Mouse (Mus musculus): ENCODE measurements around the gene Ccdc181. TPM values are rescaled to one million over a fixed set of nuclear protein-coding genes. Genes with fewer than 3 reads are reported as not detected.

The Ccdc181 gene
- total and polyA plus RNA-seq, 3 experiments, result 8.8 to 12.1 (median 10.6) TPM

DNA sequence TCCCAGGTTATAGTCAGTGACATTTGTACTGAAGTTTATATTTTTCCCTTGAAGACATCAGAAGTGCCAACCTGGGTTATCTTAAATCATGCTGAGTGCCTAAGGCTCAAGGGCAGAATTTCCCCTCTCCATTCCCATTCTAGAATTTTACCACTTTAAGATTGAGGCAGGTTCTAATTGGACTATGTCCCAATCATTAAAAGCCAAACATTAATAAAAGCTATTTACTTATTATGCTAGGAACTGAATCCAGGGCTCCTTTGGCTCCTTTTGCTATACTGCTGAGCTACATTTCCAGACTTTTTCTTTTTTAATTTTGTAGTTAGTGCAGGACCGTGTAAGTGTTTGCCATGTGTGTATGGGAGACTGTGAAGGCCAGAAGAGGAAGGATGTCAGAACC lies 23.9 kb upstream of the Ccdc181 start:
- no peak overlapping the region for H3K4me3 ChIP-seq (replicated peaks in 1 of 3; ENCODE audit: low read depth in 2 of 3, low read length in 2 of 3, poor library complexity in 1 of 3)

DNA sequence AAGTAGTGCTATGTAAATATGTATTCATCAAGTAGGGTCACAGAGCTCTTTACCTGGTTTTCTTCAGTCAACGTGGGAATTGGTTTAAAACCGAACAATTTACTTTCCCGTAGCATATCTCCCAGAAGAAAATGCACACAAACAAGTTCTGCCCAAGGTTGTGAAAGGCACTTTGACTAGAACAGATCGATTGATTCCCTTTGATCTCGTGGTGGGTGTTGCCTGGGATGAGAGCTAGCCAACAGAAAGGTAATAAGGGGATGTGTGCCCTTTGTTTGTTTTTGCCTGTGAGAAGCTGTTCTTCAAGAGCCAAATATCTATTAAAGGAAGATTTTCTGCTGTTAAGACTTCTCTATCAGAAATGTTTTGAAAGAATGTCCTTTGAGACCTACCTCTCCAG lies 22.8 kb upstream of the Ccdc181 start:
- dilution Hi-C loops (cut with MboI; ENCODE audit: extremely low pct_ligation_motif_present, extremely low pct_unique_long_range_greater_than_20kb, low sequenced_read_pairs), result no loop called here
- no peak for DNase-seq (ENCODE audit: extremely low read depth)
- Histone ChIP-seq H3K9me3 (replicated peaks; ENCODE audit: low read length) (no peaks in the 10 kb centered on the region), H3K36me3 (replicated peaks in 1 of 2; ENCODE audit: control insufficient read depth in 1 of 2, insufficient read depth in 1 of 2, low read length in 1 of 2) (peaks cover 9 to 32% of the 10 kb centered on the region in 2 experiments), H3K4me2 (ENCODE audit: insufficient read depth, low read depth, poor library complexity, severe bottlenecking) (no peak overlapping the region), H3K4me3 (replicated peaks in 1 of 3; ENCODE audit: low read depth in 2 of 3, low read length in 2 of 3, poor library complexity in 1 of 3) (no peak overlapping the region), H3K27ac (ENCODE audit: insufficient read depth, low read depth) (no peak overlapping the region), H3K4me1 (ENCODE audit: control insufficient read depth in 1 of 2, insufficient read depth in 2 of 2) (peaks cover 5 to 27% of the 10 kb centered on the region in 2 experiments), H3K9ac (ENCODE audit: insufficient read depth, low read depth) (no peak overlapping the region), H3K79me2 (replicated peaks; ENCODE audit: control insufficient read depth, extremely low read depth, insufficient read depth, poor library complexity, severe bottlenecking) (peaks cover 45% of the 10 kb centered on the region), H3K27me3 (replicated peaks) (no peaks in the 10 kb centered on the region)
- in situ Hi-C loops (cut with MboI; ENCODE audit: low pct_ligation_motif_present, low pct_unique_long_range_greater_than_20kb, low sequenced_read_pairs), result no loop called here
- TF ChIP-seq MAX (IDR thresholded peaks at IDR 0.05; ENCODE audit: low read length), result no peak
- TF ChIP-seq POLR2AphosphoS2 (IDR thresholded peaks at IDR 0.05; ENCODE audit: low read depth, low read length), result no peak
- TF ChIP-seq UBTF (IDR thresholded peaks at IDR 0.05; ENCODE audit: low read depth, low read length), result no peak
- no peak for TF ChIP-seq ZMIZ1 (IDR thresholded peaks at IDR 0.05; ENCODE audit: low read depth, low read length)
- TF ChIP-seq MYC (IDR thresholded peaks at IDR 0.05; ENCODE audit: low read depth, low read length), result no peak
- no peak for TF ChIP-seq NELFE (IDR thresholded peaks at IDR 0.05; ENCODE audit: low read depth, low read length)

More for the DNA sequence above, 23.9 kb upstream of the Ccdc181 start:
- DNase-seq (ENCODE audit: extremely low read depth), result no peak
- dilution Hi-C loops (cut with MboI; ENCODE audit: extremely low pct_ligation_motif_present, extremely low pct_unique_long_range_greater_than_20kb, low sequenced_read_pairs) (no loop called here), in situ Hi-C loops (cut with MboI; ENCODE audit: low pct_ligation_motif_present, low pct_unique_long_range_greater_than_20kb, low sequenced_read_pairs) (no loop called here)
- peak overlapping the region; percentile 60; the same call in 1 of the 2 replicates for H3K4me2 ChIP-seq (ENCODE audit: insufficient read depth, low read depth, poor library complexity, severe bottlenecking)
- H3K27me3 ChIP-seq (replicated peaks), result no peaks in the 10 kb centered on the region
- H3K79me2 ChIP-seq (replicated peaks; ENCODE audit: control insufficient read depth, extremely low read depth, insufficient read depth, poor library complexity, severe bottlenecking), result peaks cover 45% of the 10 kb centered on the region
- no peak overlapping the region for H3K9ac ChIP-seq (ENCODE audit: insufficient read depth, low read depth)
- H3K9me3 ChIP-seq (replicated peaks; ENCODE audit: low read length), result no peaks in the 10 kb centered on the region
- TF ChIP-seq JUND (conservative IDR thresholded peaks at IDR 0.05; ENCODE audit: low read depth, low read length) (no peak), MXI1 (IDR thresholded peaks at IDR 0.05; ENCODE audit: low read depth, low read length) (no peak), SIN3A (IDR thresholded peaks at IDR 0.05; ENCODE audit: low read length) (no peak), ZC3H11A (IDR thresholded peaks at IDR 0.05; ENCODE audit: low read depth, low read length) (no peak), EP300 (IDR thresholded peaks at IDR 0.05; ENCODE audit: low read length) (no peak), RAD21 (IDR thresholded peaks at IDR 0.05; ENCODE audit: low read depth, low read length) (no peak), NRF1 (IDR thresholded peaks at IDR 0.05; ENCODE audit: low read depth, low read length) (no peak), CHD1 (IDR thresholded peaks at IDR 0.05; ENCODE audit: low read depth, low read length) (no peak), KAT2A (IDR thresholded peaks at IDR 0.05; ENCODE audit: insufficient replicate concordance, low read length) (no peak), MAX (IDR thresholded peaks at IDR 0.05; ENCODE audit: low read length) (no peak), CHD2 (IDR thresholded peaks at IDR 0.05; ENCODE audit: low read length) (no peak), ELF1 (IDR thresholded peaks at IDR 0.05; ENCODE audit: low read depth, low read length) (no peak), POLR2AphosphoS2 (IDR thresholded peaks at IDR 0.05; ENCODE audit: low read depth, low read length) (no peak), SMC3 (IDR thresholded peaks at IDR 0.05; ENCODE audit: low read depth, low read length) (no peak), GABPA (IDR thresholded peaks at IDR 0.05; ENCODE audit: insufficient replicate concordance, low read depth, low read length) (no peak), JUN (IDR thresholded peaks at IDR 0.05; ENCODE audit: insufficient read depth, low read depth, low read length) (no peak), ZKSCAN1 (IDR thresholded peaks at IDR 0.05; ENCODE audit: borderline replicate concordance, low read depth, low read length) (no peak), ZNF384 (IDR thresholded peaks at IDR 0.05; ENCODE audit: low read depth, low read length) (no peak), HCFC1 (IDR thresholded peaks at IDR 0.05; ENCODE audit: low read depth, low read length) (no peak), MYC (IDR thresholded peaks at IDR 0.05; ENCODE audit: low read depth, low read length) (no peak)
- no peak overlapping the region for H3K27ac ChIP-seq (ENCODE audit: insufficient read depth, low read depth)
- peaks cover 5 to 30% of the 10 kb centered on the region in 2 experiments for H3K4me1 ChIP-seq (ENCODE audit: control insufficient read depth in 1 of 2, insufficient read depth in 2 of 2)
- H3K36me3 ChIP-seq (replicated peaks in 1 of 2; ENCODE audit: control insufficient read depth in 1 of 2, insufficient read depth in 1 of 2, low read length in 1 of 2), result peaks cover 0 to 21% of the 10 kb centered on the region in 2 experiments

Data from CH12.LX (cell line).